Mouse (Mus musculus): ENCODE results near the gene Plcxd2.

The Plcxd2 gene

GRCm38 (mm10) chr16:45942169-45942891, 67.7 kb downstream of the Plcxd2 start:
- in situ Hi-C loops (cut with MboI, MseI) = no loop called here

GRCm38 (mm10) chr16:45940701-45941100, 69.3 kb downstream of the Plcxd2 start:
- in situ Hi-C loops (cut with MboI, MseI) = no loop called here

GRCm38 (mm10) chr16:45939436-45939835, 70.6 kb downstream of the Plcxd2 start:
- in situ Hi-C loops (cut with MboI, MseI) = no loop called here

- in situ Hi-C loops (cut with MboI, MseI) = no loop called here
These were observed 72.6 kb downstream of the Plcxd2 start for GRCm38 (mm10) chr16:45937381-45937780.

GRCm38 (mm10) chr16:45936521-45936920, 73.5 kb downstream of the Plcxd2 start:
- in situ Hi-C loops (cut with MboI, MseI) = no loop called here

GRCm38 (mm10) chr16:45935956-45936483, 74.0 kb downstream of the Plcxd2 start:
- in situ Hi-C loops (cut with MboI, MseI) = no loop called here

- in situ Hi-C loops (cut with MboI, MseI) = no loop called here
These were observed 75.2 kb downstream of the Plcxd2 start for GRCm38 (mm10) chr16:45934721-45935407.

GRCm38 (mm10) chr16:45930308-45930707, 79.7 kb downstream of the Plcxd2 start:
- in situ Hi-C loops (cut with MboI, MseI) = no loop called here

- in situ Hi-C loops (cut with MboI, MseI) = no loop called here
These were observed 81.9 kb downstream of the Plcxd2 start for GRCm38 (mm10) chr16:45928090-45928489.

GRCm38 (mm10) chr16:45927601-45928000, 82.4 kb downstream of the Plcxd2 start:
- in situ Hi-C loops (cut with MboI, MseI) = no loop called here

GRCm38 (mm10) chr16:45926875-45927274, 83.1 kb downstream of the Plcxd2 start:
- in situ Hi-C loops (cut with MboI, MseI) = no loop called here

GRCm38 (mm10) chr16:45923731-45924424, 86.1 kb downstream of the Plcxd2 start:
- in situ Hi-C loops (cut with MboI, MseI) = loop anchor here (25.0 kb wide), 1 partner anchor 1613 kb away; no protein-coding TSS in a partner anchor

GRCm38 (mm10) chr16:45922546-45923229, 87.3 kb downstream of the Plcxd2 start:
- in situ Hi-C loops (cut with MboI, MseI) = loop anchor here (25.0 kb wide), 1 partner anchor 1615 kb away; no protein-coding TSS in a partner anchor

- in situ Hi-C loops (cut with MboI, MseI) = loop anchor here (25.0 kb wide), 1 partner anchor 1618 kb away; no protein-coding TSS in a partner anchor
These were observed 90.4 kb downstream of the Plcxd2 start for GRCm38 (mm10) chr16:45919572-45919971.

All from T-helper 1 cell (primary cell).